Mouse (Mus musculus) intestine, postnatal 0 days (tissue): ENCODE measurements around the gene Ccdc85b. TPM values are rescaled to one million over a fixed set of nuclear protein-coding genes. Genes with fewer than 3 reads are reported as not detected.
A peak's percentile ranks its signal among the peaks of the same experiment; 100 is the strongest.

ENCODE experiments used
- ATAC-seq: fragments of 200-750 bp; cut with Nextera tagmentation; 2 replicates; pipeline ENCODE4 v1.8.0; 2017; ENCODE audit warnings: mild to moderate bottlenecking, moderate TSS enrichment, moderate library complexity
- H3K27ac ChIP-seq: fragments of 300-500 bp; sonication (generic); 2 replicates; pipeline ENCODE4 v1.5.1; 2014; ENCODE audit warnings: mild to moderate bottlenecking, low read depth, low read length, moderate library complexity
- H3K27me3 ChIP-seq: fragments of 300-500 bp; sonication (generic); replicated peaks from 2 replicates; pipeline ENCODE4 v1.6.1; 2014; ENCODE audit warnings: low read length, mixed read lengths; ENCODE audit not compliant: control insufficient read depth, insufficient read depth
- H3K36me3 ChIP-seq: fragments of 300-500 bp; sonication (generic); 2 replicates; pipeline ENCODE4 v1.6.1; 2014; ENCODE audit warnings: mild to moderate bottlenecking, moderate library complexity; ENCODE audit not compliant: control insufficient read depth, insufficient read depth
- H3K4me1 ChIP-seq: fragments of 300-500 bp; sonication (generic); replicated peaks from 2 replicates; pipeline ENCODE4 v1.6.1; 2014; ENCODE audit warnings: antibody characterized with exemption, low read length, mixed read lengths; ENCODE audit not compliant: control insufficient read depth, insufficient read depth
- H3K4me2 ChIP-seq: fragments of 300-500 bp; sonication (generic); replicated peaks from 2 replicates; pipeline ENCODE4 v1.6.1; 2014; ENCODE audit warnings: low read depth, mild to moderate bottlenecking, moderate library complexity
- H3K4me3 ChIP-seq: fragments of 300-500 bp; sonication (generic); 2 replicates; pipeline ENCODE4 v1.5.1; 2014; ENCODE audit warnings: low read depth, low read length
- H3K9ac ChIP-seq: fragments of 300-500 bp; sonication (generic); 2 replicates; pipeline ENCODE4 v1.6.1; 2014; ENCODE audit warnings: mild to moderate bottlenecking, low read depth, low read length
- H3K9me3 ChIP-seq: fragments of 300-500 bp; sonication (generic); 2 replicates; pipeline ENCODE4 v1.6.1; 2016; ENCODE audit warnings: mixed run types; ENCODE audit not compliant: control insufficient read depth
- CTCF ChIP-seq: sonication (generic); IDR thresholded peaks from 2 replicates; pipeline ENCODE4 v1.5.1; 2016; ENCODE audit warnings: low read depth, mild to moderate bottlenecking, control low read depth, antibody characterized with exemption, moderate library complexity
- WGBS: fragments of 180-500 bp; shearing (Covaris S2); extraction: QIAGEN DNeasy Blood & Tissue Kit; methylation state at CpG from one replicate; pipeline ENCODE4 v1.1.7; 2014; 5-methylcytosine and 5-hydroxymethylcytosine counted together
- polyA plus RNA-seq: library from polyadenylated mRNA; unstranded; fragments of >200 nt; fragmentation: Nextera tagmentation; extraction: Ambion mirVana; gene quantifications from 2 replicates; pipeline ENCODE4 v1.2.1, GENCODE M21; 2015

The Ccdc85b gene
- polyA plus RNA-seq, 1 experiment from 2014 or later, result 7.3 TPM

DNA sequence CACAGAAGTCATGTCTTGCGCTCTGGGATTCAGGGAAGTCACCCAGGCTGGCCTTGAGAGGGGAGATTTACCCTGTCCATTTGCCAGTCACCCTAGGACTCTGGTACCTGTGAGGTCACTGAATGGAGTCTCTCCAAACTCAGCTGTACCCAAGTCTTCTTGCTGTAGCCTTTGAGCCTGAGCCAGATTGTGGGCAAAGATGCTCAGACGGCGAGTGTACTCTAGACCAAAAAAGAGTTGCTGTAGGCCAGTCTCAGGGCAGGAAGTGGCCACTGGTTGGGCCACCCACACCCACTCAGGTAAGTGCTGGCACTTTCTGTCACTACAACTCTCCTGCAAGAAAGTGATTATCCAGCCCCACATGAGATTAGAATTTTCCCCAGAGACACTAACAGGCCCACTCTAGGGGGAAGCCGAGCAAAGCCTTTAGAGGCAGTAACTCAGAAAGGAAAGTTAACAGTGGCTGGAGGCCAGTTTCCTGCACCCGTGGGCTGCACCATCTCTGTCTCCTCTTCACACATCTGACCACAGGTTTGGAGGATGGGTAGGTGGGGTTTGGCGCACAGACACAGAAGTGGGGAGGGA lies 9.3 kb upstream of the Ccdc85b start:
- H3K36me3 ChIP-seq, result peaks cover 53% of the 10 kb centered on the region
- H3K9me3 ChIP-seq, result no peaks in the 10 kb centered on the region
- 90% methylated on average over 6 of the region's 6 CpGs for WGBS
- no peaks in the 10 kb centered on the region for H3K4me1 ChIP-seq
- H3K27ac ChIP-seq, result no peak overlapping the region
- H3K9ac ChIP-seq, result no peak overlapping the region
- H3K4me3 ChIP-seq, result no peak overlapping the region
- ATAC-seq, result no peak
- no peaks in the 10 kb centered on the region for H3K27me3 ChIP-seq
- TF ChIP-seq CTCF, result no peak
- H3K4me2 ChIP-seq, result no peak overlapping the region

DNA sequence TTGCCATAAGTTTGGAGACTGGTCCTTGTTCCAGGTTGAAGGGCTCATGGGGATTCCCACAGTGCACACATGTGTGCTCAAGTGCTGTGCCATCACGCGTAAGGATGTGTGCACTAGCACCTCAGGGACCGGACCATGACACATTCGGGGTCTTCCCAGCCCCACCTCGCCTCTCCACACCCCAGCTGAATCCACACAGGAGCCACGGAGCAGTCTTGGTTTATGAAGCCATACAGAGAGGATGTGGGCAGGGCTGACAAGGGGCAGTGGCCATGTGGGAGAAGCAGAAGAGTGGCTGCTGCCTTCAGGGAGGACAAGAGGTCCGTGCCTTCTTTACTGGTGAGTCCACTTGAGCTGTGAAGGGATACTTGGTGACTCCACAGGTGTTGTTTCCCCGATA lies 7.3 kb upstream of the Ccdc85b start:
- Histone ChIP-seq H3K27ac (no peak overlapping the region), H3K4me2 (no peak overlapping the region), H3K9ac (no peak overlapping the region), H3K4me1 (peaks cover 2% of the 10 kb centered on the region; the same call in 1 of the 2 replicates), H3K36me3 (peaks cover 53% of the 10 kb centered on the region), H3K27me3 (no peaks in the 10 kb centered on the region), H3K9me3 (no peaks in the 10 kb centered on the region), H3K4me3 (no peak overlapping the region)
- ATAC-seq, result no peak
- WGBS, result 98% methylated on average over 8 of the region's 8 CpGs
- TF ChIP-seq CTCF, result no peak

DNA sequence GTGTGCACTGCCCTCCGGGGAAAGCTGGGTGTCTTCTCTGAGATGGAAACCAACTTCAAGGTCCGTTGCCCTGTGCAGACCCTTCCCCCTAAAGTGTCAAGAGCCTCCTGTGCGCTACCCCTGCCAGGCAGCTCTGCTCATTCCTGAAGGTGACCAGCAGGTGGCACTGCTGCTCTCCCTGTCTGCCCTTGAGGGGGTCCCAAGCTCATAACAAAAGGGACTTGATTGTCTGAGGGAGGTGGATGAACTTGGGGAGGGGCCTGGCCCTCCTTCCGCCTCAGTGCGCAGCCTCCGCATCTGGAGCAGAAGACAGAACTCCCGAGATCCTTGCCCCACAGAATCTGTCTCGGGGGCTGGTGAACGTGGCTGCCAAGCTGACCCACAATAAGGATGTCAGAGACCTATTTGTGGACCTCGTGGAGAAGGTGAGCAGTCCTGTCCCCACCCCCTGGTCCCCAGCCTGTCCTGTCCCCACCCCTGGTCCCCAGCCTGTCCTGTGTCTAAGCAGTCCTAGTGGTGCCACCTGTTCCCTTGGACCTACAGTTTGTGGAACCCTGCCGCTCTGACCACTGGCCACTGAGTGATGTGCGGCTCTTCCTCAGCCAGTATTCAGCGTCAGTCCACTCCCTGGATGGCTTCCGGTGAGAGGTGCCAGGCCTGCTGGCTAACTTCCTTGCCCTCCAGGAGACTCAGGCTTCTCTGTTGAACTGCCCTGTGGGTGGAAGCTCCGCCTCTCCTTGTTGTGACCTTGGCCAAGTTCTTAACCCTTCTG lies 6.3 kb upstream of the Ccdc85b start:
- no peak overlapping the region for H3K4me3 ChIP-seq
- peak overlapping the region; percentile 17 for H3K4me2 ChIP-seq
- no peak for ATAC-seq
- no peak overlapping the region for H3K9ac ChIP-seq
- H3K27ac ChIP-seq, result no peak overlapping the region
- 45% methylated on average over 15 of the region's 15 CpGs for WGBS
- H3K4me1 ChIP-seq, result peaks cover 4% of the 10 kb centered on the region; the same call in 1 of the 2 replicates
- H3K27me3 ChIP-seq, result no peaks in the 10 kb centered on the region
- peak; percentile 94 for TF ChIP-seq CTCF
- peaks cover 53% of the 10 kb centered on the region for H3K36me3 ChIP-seq
- no peaks in the 10 kb centered on the region for H3K9me3 ChIP-seq

DNA sequence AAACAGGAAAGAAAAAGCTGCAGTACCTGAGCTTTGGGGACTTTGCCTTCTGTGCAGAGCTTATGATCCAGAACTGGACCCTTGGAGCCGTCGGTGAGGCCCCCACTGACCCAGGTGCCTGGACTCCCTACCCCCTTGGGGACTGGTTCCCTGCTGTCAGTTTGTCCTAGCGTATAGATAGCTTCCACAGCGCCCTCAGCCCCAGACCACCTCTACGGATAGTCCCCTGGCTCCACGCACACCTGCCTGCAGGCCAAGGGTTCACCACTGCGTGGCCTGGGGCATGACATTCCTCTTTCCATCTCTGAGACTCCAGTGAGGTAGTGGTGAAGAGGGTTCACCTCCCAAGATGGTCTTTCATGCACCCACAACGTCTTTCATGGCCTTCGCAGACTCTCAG lies 5.5 kb upstream of the Ccdc85b start:
- no peak for TF ChIP-seq CTCF
- H3K27me3 ChIP-seq, result no peaks in the 10 kb centered on the region
- H3K36me3 ChIP-seq, result peaks cover 53% of the 10 kb centered on the region
- ATAC-seq, result no peak
- peaks cover 4% of the 10 kb centered on the region; the same call in 1 of the 2 replicates for H3K4me1 ChIP-seq
- H3K9me3 ChIP-seq, result no peaks in the 10 kb centered on the region
- WGBS, result 90% methylated on average over 9 of the region's 9 CpGs
- no peak overlapping the region for H3K4me2 ChIP-seq
- H3K9ac ChIP-seq, result no peak overlapping the region
- no peak overlapping the region for H3K4me3 ChIP-seq
- H3K27ac ChIP-seq, result no peak overlapping the region

DNA sequence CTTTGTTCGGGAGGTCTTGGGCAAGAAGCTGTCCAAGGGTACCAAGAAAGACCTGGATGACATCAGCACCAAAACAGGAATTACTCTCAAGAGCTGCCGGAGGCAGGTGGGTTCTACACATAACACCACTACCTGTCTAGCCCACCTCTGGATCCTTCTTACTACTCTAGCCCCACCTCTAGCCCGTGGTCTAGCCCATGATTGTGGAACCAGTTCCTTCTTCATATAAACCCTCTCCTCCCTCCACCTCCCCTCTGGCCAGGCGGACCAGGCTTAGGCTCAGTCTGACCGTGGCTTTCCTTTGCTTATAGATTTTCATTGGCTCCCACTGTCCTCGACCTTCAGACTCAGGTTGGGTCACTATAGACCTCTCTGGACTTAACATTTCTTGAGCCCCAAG lies 3.7 kb upstream of the Ccdc85b start:
- no peak for ATAC-seq
- H3K4me2 ChIP-seq, result peak overlapping the region; percentile 88
- peak overlapping the region; percentile 80 for H3K4me3 ChIP-seq
- peak overlapping the region; percentile 78 for H3K9ac ChIP-seq
- H3K4me1 ChIP-seq, result peaks cover 4% of the 10 kb centered on the region; the same call in 1 of the 2 replicates
- 82% methylated on average over 6 of the region's 6 CpGs for WGBS
- no peak overlapping the region for H3K27ac ChIP-seq
- H3K36me3 ChIP-seq, result peaks cover 38% of the 10 kb centered on the region
- no peaks in the 10 kb centered on the region for H3K9me3 ChIP-seq
- TF ChIP-seq CTCF, result no peak
- no peaks in the 10 kb centered on the region for H3K27me3 ChIP-seq

DNA sequence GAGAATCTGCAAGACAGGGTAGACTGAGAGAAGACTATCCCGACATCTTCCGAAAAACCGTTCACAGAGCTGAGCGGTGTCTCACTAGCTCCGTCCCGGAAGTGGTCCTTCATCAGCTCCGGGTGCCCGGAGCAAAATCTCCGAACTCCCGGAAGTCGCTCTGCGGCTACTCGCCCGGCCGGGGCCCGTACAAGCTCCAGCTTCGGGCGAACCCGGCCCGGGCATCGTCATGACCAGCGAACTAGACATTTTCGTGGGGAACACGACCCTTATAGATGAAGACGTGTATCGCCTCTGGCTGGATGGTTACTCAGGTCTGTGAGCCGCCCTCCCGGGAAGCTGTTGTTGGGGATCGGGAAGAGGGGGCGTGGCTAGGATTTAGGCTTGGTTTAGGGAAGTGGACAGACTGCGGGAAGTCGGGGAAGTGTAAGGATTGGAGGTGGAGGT lies 2.8 kb upstream of the Ccdc85b start, which contains the start of gene Fibp:
Gene Fibp (plus strand): TSS at position 151 of the 447 bp plus-strand sequence.
- peak within 1 kb of the TSS; percentile 78 for H3K9ac ChIP-seq
- peak; percentile 69 for ATAC-seq
- peaks cover 4% of the 10 kb centered on the region; the same call in 1 of the 2 replicates for H3K4me1 ChIP-seq
- H3K27me3 ChIP-seq, result no peaks in the 10 kb centered on the region
- no peaks in the 10 kb centered on the region for H3K9me3 ChIP-seq
- H3K4me2 ChIP-seq, result peak within 1 kb of the TSS; percentile 88
- peaks cover 29% of the 10 kb centered on the region for H3K36me3 ChIP-seq
- peak within 1 kb of the TSS; percentile 80 for H3K4me3 ChIP-seq
- WGBS, result 0% methylated on average over 32 of the region's 32 CpGs
- peak within 1 kb of the TSS; percentile 46; the same call in 1 of the 2 replicates for H3K27ac ChIP-seq
- TF ChIP-seq CTCF, result no peak
